Mouse (Mus musculus): ENCODE data around the gene Lrig1. TPM values are rescaled to one million over a fixed set of nuclear protein-coding genes. Genes with fewer than 3 reads are reported as not detected.

Gene Lrig1
- total RNA-seq, 2 experiments from 2014 or later: 39.7 to 49.4 TPM

GRCm38 (mm10) chr6:94679249-94679648 lies 20.7 kb downstream of the Lrig1 start:
- no peak for DNase-seq
- intact Hi-C loops (cut with DNase I; ENCODE audit: low total_unique reads): no loop called here

DNA sequence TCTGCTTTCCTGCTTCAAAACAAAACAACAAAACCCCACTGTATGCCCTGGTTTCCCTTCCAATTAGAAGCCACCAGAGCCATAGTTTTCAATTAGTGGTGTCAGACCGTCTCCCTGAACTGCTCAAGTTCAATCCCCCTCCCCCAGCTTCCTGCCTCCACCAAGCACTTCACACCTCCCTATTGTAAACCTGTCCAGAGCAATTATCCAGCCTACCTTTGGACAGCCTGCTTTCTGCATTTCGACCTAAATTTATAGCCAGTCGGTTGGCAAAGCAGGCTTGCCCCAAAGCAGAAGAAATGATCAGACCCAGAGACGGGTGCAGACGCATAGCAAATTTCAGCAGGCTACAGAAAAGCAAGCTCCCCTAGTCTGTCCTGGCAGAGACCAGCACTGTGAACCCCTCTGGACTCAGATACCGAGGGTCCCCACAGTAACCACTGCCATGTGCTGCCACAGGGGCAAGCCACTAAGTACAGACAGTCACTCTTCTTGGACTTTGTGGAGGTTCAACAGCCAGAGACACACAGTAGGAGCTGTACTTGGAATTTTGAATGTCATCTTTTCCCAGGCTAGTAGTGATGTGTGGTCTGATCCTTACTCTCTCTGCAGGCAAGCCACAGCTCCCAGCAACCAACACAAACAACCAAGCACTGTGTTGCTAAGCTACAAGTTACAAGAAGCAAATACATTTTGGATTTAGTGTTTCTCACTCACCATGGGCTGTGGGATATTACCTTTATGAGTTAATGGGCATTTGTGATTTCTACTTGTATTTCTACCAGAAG lies 21.4 kb downstream of the Lrig1 start:
- intact Hi-C loops (cut with DNase I; ENCODE audit: low total_unique reads): no loop called here
- no peak for DNase-seq

DNA sequence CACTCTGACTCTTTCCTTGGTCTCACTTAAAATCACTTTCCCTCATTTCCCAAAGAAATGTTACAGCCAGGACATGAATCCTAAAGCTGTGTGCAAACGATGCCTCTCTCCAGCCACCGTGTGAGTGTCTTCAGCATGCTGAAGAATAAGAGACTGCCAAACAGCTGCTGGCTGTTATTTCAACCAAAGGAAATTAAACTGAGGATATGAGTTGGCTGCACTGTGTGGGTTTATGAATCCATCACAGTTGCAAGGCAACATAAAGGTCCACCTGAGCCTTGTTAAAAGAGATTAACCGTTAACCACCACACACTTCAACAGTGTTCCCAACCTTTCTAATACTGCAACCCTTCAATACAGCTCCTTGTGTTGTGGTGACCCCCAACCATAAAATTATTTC lies 22.5 kb downstream of the Lrig1 start:
- DNase-seq: no peak
- intact Hi-C loops (cut with DNase I; ENCODE audit: low total_unique reads): no loop called here

GRCm38 (mm10) chr6:94676840-94677239 lies 23.1 kb downstream of the Lrig1 start:
- intact Hi-C loops (cut with DNase I; ENCODE audit: low total_unique reads): no loop called here

GRCm38 (mm10) chr6:94676300-94676699 lies 23.7 kb downstream of the Lrig1 start:
- intact Hi-C loops (cut with DNase I; ENCODE audit: low total_unique reads): no loop called here
- no peak for DNase-seq

More at GRCm38 (mm10) chr6:94676840-94677239, 23.1 kb downstream of the Lrig1 start:
- DNase-seq: no peak

- intact Hi-C loops (cut with DNase I; ENCODE audit: low total_unique reads): no loop called here
- no peak for DNase-seq
Observed at GRCm38 (mm10) chr6:94672426-94672825, 27.5 kb downstream of the Lrig1 start.

- intact Hi-C loops (cut with DNase I; ENCODE audit: low total_unique reads): no loop called here
Observed at GRCm38 (mm10) chr6:94669370-94669769, 30.6 kb downstream of the Lrig1 start.

DNA sequence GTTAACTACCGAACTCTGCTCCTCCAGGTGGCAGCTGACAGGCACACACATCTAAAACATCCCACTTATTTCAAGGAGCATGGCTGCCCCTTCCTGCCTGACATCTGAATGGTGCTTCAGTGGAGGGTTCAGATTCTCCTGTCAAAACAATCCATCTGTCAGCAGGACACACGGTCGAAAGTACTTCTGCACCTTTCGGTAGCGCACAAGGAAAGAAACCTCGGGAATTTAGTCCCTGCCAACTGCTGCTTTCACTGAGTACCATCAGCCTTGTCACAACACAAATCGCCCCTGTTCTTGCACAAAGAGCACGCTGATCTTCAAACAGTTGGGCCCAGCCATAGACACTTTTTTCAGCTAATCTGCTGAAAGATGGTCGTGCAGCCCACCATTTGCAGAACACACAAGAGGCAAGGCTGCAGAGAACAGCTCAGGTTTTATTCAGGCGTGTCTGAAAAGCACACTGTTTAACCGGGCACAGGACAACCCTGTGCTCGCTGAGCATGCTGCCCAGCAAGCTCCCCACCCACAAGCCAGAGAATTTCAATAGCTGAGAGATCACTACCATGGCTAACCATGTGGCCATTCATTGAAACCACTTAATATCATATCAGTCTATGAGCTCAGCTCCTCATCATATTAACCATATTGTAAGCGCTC lies 31.6 kb downstream of the Lrig1 start:
- intact Hi-C loops (cut with DNase I; ENCODE audit: low total_unique reads): no loop called here
- DNase-seq: no peak

More at GRCm38 (mm10) chr6:94669370-94669769, 30.6 kb downstream of the Lrig1 start:
- DNase-seq: no peak

- DNase-seq: no peak
- intact Hi-C loops (cut with DNase I; ENCODE audit: low total_unique reads): no loop called here
Observed at GRCm38 (mm10) chr6:94667131-94667530, 32.8 kb downstream of the Lrig1 start.

DNA sequence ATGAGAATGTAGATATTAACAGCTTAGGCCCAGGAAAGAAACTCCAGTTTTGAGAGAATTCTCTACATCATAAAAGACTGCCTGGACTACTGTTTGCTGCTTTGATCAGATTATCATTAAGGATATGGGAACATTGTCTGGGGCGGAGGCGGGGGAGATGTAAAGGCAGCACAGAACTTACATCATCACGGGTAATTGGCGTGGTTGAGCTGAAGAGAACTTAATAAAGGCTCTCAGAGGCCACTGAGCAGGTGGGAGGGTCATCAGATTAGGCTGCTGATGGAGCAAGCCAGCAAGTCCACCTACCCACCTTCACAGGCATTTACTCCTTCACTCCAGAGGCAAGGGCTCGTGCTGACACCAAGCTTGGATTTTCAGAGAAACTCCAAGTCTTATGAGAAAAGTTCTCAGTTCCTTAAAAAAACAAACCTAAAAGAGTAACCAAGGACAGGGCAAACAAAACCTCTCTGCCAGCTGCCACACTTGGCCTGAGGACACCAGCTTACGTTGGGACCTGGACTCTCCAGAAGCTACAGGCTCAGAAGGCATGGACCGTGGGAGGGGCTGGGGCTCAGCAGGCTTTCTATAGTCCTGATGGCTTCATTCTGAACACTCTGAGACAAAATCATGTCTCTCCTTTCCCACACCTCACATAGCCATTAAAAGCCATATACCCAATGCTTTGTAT lies 33.4 kb downstream of the Lrig1 start:
- intact Hi-C loops (cut with DNase I; ENCODE audit: low total_unique reads): no loop called here
- no peak for DNase-seq

GRCm38 (mm10) chr6:94665677-94666076 lies 34.3 kb downstream of the Lrig1 start:
- intact Hi-C loops (cut with DNase I; ENCODE audit: low total_unique reads): no loop called here

GRCm38 (mm10) chr6:94665248-94665647 lies 34.7 kb downstream of the Lrig1 start:
- no peak for DNase-seq
- intact Hi-C loops (cut with DNase I; ENCODE audit: low total_unique reads): no loop called here

More at GRCm38 (mm10) chr6:94665677-94666076, 34.3 kb downstream of the Lrig1 start:
- no peak for DNase-seq

GRCm38 (mm10) chr6:94664000-94664399 lies 36.0 kb downstream of the Lrig1 start:
- DNase-seq: no peak
- intact Hi-C loops (cut with DNase I; ENCODE audit: low total_unique reads): no loop called here

DNA sequence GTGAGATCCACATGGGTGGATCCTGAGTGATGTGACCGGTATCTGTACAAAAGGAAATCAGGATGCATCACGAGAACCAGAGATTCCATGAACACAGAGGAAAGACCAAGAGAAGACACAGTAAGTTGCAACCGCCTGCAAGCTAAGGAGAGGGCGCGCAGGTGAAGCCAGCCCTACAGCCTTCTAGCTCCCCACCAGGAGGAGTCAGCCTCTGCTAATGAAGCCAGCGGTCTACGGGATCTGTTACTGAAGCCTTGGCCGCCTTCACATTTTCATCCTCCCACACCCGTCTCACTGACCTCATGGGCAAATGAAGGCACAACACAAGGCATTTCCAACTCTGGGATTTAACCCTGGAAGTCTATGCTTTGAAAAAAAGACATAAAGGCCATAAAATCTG lies 38.0 kb downstream of the Lrig1 start:
- intact Hi-C loops (cut with DNase I; ENCODE audit: low total_unique reads): no loop called here
- no peak for DNase-seq

- intact Hi-C loops (cut with DNase I; ENCODE audit: low total_unique reads): no loop called here
- DNase-seq: no peak
Observed at GRCm38 (mm10) chr6:94661321-94661720, 38.6 kb downstream of the Lrig1 start.

- intact Hi-C loops (cut with DNase I; ENCODE audit: low total_unique reads): no loop called here
- peak; percentile 32 for DNase-seq
Observed at GRCm38 (mm10) chr6:94659886-94660333, 40.0 kb downstream of the Lrig1 start.

- no peak for DNase-seq
- intact Hi-C loops (cut with DNase I; ENCODE audit: low total_unique reads): no loop called here
Observed at GRCm38 (mm10) chr6:94658136-94658480, 41.9 kb downstream of the Lrig1 start.

GRCm38 (mm10) chr6:94657204-94658135 lies 42.5 kb downstream of the Lrig1 start:
- intact Hi-C loops (cut with DNase I; ENCODE audit: low total_unique reads): no loop called here
- DNase-seq: peak; percentile 36

- intact Hi-C loops (cut with DNase I; ENCODE audit: low total_unique reads): no loop called here
- DNase-seq: no peak
Observed at GRCm38 (mm10) chr6:94655818-94656478, 44.0 kb downstream of the Lrig1 start.

Measured in gastrocnemius, postnatal 14 days (tissue).